Mouse (Mus musculus): Measurements from ENCODE around the gene Spry2.

- no peak for TF ChIP-seq CTCF (IDR thresholded peaks at IDR 0.05; ENCODE audit: low read depth)
- TF ChIP-seq EP300 (IDR thresholded peaks at IDR 0.05; ENCODE audit: low read depth): no peak
These were observed 35.7 kb downstream of the Spry2 start for GRCm38 (mm10) chr14:105860920-105861319.

All from liver, embryonic 14.5 days (tissue).